Mouse (Mus musculus) spleen, postnatal 14 days (tissue): ENCODE measurements around the gene Gopc.
"Not testable (repeated sequence)": the region's sequence is repeated elsewhere in the genome, so short reads cannot be mapped to it uniquely, and the experiment has no call there.

Experiments
- DNase-seq, 2 experiments: peaks; one replicate each; pipeline ENCODE4 v3.0.0; 2021 to 2022; ENCODE audit warnings: low spot score in 2 of 2

Gopc gene

GRCm38 (mm10) chr10:52298568-52298967 lies 83.4 kb downstream of the Gopc start:
- not testable (repeated sequence) for DNase-seq

DNA sequence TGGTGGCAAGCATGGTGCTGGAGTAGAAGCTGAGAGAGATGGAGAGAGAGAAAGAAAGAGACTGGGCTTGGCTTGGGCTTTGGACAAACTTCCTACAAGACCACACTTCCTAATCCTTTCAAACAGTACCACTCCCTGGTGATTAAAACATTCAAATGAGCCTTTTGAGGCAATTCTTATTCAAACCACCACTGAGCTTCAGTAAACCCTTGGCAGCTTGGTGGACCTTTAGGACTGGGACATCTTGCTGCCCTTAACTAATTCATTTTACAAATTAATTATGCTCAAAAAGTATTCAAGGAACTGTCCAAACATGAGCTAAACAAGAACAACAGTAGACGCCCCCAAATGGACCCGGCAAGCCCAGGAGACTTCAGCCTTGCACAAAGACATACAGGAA lies 86.0 kb downstream of the Gopc start:
- DNase-seq, result no peak

DNA sequence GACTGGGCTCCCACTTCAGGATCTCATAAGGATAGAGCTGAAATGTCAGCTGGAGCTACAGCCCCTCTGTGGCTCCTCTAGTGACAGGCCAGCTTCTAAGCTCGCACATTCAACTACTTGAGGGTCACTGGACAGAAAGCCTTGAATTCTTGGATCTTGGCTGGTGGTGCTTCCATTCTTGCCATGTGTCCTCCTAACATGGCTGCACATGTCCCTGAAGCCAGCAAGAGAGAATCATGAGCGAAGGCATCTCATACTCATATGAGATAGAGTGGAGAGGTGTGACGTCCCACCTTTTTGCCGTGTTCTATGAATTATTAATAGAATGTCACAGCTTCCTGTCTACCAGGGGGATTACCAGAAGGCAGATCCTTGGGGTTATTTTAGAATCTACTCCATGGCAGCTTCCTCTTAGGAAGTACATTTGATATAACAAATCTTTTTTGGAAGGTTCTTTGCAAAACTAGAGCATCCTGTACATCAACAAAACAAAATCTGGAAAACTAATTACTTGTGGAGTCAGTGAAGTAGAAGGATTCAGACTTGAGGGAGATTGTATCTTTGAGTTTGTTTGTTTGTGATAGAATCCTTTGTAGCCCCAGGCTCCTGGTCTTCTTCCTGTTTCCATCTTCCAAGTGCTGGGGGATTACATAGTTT lies 87.9 kb downstream of the Gopc start:
- DNase-seq, result no peak

DNA sequence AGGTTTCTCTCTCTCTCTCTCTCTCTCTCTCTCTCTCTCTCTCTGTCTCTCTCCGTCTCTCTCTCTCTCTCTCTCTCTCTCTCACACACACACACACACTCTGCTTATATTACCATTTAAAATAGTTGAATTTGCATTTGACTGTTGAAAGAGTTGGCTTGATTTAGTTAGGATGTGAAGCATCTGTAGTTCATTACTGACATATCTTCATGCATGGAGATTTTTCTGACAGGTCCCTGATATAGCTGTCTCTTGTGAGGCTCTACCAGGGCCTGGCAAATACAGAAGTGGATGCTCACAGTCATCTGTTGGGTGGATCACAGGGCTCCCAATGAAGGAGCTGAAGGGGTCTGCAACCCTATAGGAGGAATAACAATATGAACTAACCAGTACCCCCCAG lies 89.5 kb downstream of the Gopc start:
- DNase-seq, result not testable (repeated sequence)

DNA sequence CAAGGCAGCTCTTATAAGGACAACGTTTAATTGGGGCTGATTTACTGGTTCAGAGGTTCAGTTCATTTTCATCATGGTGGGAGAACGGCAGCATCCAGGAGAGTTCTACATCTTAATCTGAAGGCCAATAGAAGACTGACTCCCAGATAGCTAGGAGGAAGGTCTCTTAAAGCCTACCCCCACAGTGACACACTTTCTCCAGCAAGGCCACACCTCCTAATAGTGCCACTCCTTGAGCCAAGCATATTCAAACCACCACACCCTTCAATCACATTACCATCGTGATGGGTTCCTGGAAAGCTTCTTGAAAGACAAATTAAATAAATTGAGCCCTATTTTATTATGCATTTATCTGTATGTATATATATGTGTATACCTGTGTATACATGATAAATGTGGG lies 92.7 kb downstream of the Gopc start:
- no peak for DNase-seq

GRCm38 (mm10) chr10:52287852-52288533 lies 93.9 kb downstream of the Gopc start:
- DNase-seq, result no peak
